Mouse (Mus musculus): ENCODE data around the gene Chrna7. TPM values are rescaled to one million over a fixed set of nuclear protein-coding genes. Genes with fewer than 3 reads are reported as not detected.

Gene Chrna7
- polyA plus RNA-seq, 1 experiment from 2014 or later = 4.0 TPM

DNA sequence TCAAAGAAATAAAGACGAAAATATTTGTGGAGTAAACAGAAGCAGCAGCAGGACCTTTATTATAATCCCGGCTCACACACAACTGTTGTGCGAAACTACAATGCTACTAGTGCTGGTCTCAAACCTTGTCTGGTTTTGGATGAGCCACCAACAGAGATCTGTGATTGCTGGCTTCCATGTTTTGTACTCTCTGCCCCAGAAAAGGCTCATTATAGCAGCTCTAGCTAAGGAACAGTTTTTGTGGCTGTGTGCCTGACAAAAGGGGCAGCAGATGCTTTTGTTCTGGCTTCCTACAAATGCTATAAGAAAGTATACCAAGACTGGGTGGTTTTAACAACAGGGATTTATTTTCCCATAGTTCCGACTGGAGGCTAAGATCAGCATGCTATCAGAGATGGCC lies 126.4 kb downstream of the Chrna7 start:
- Histone ChIP-seq H3K27ac (ENCODE audit: low read length) (no peak overlapping the region), H3K9ac (replicated peaks; ENCODE audit: low read length) (no peak overlapping the region), H3K4me1 (ENCODE audit: insufficient read depth, low read length) (no peaks in the 10 kb centered on the region), H3K27me3 (ENCODE audit: insufficient read depth, low read length) (no peaks in the 10 kb centered on the region), H3K4me2 (replicated peaks; ENCODE audit: low read depth, low read length) (no peak overlapping the region), H3K4me3 (ENCODE audit: low read length) (no peak overlapping the region), H3K36me3 (ENCODE audit: insufficient read depth, low read length) (no peaks in the 10 kb centered on the region), H3K9me3 (ENCODE audit: low read length) (no peaks in the 10 kb centered on the region)
- ATAC-seq (ENCODE audit: low FRiP score, low TSS enrichment) = no peak
- WGBS = 92% methylated on average over 4 of the region's 4 CpGs

DNA sequence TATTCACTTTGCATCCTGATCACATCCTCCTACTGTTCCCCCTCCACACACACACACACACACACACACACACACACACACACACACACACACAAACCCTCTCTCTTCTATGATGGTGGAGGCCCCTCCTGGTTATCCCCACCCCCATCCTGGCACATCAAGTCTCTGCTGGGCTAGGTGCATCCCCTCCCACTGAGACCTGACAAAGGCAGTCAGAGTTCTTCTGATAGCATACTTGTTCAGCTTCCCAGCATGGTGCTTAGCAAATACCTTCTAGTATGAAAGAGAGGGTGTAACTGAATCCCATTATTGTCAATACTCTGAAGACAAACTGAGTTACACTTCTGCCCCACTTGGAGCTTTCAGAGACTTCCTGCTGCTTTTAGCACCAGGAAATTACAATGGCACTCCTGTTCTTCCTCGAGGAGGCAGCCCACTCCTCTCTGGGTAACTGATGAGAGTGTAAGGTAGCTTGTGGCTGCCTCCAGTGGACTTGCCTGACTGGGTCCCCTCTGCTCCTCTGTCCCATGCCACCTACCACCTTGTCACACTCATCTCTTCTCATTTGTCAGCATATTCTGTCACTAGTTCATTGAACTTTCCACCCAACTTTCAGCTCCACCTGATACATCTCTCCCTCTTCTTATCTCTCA lies 127.9 kb downstream of the Chrna7 start:
- WGBS = 0% methylated on average over 1 of the region's 1 CpGs
- Histone ChIP-seq H3K4me3 (ENCODE audit: low read length) (no peak overlapping the region), H3K9ac (replicated peaks; ENCODE audit: low read length) (no peak overlapping the region)

GRCm38 (mm10) chr7:63060996-63061395 lies 151.4 kb downstream of the Chrna7 start:
- Histone ChIP-seq H3K36me3 (ENCODE audit: insufficient read depth, low read length) (no peaks in the 10 kb centered on the region), H3K4me3 (ENCODE audit: low read length) (no peak overlapping the region), H3K4me2 (replicated peaks; ENCODE audit: low read depth, low read length) (no peak overlapping the region), H3K27me3 (ENCODE audit: insufficient read depth, low read length) (no peaks in the 10 kb centered on the region), H3K9me3 (ENCODE audit: low read length) (no peaks in the 10 kb centered on the region), H3K4me1 (ENCODE audit: insufficient read depth, low read length) (no peaks in the 10 kb centered on the region), H3K9ac (replicated peaks; ENCODE audit: low read length) (no peak overlapping the region), H3K27ac (ENCODE audit: low read length) (no peak overlapping the region)
- 82% methylated on average over 2 of the region's 2 CpGs for WGBS
- no peak for ATAC-seq (ENCODE audit: low FRiP score, low TSS enrichment)

More for the DNA sequence above, 127.9 kb downstream of the Chrna7 start:
- H3K27ac ChIP-seq (ENCODE audit: low read length) = no peak overlapping the region
- no peaks in the 10 kb centered on the region for H3K27me3 ChIP-seq (ENCODE audit: insufficient read depth, low read length)
- no peaks in the 10 kb centered on the region for H3K9me3 ChIP-seq (ENCODE audit: low read length)
- no peak overlapping the region for H3K4me2 ChIP-seq (replicated peaks; ENCODE audit: low read depth, low read length)
- no peaks in the 10 kb centered on the region for H3K36me3 ChIP-seq (ENCODE audit: insufficient read depth, low read length)
- H3K4me1 ChIP-seq (ENCODE audit: insufficient read depth, low read length) = no peaks in the 10 kb centered on the region
- ATAC-seq (ENCODE audit: low FRiP score, low TSS enrichment) = no peak

Other genes with a start within 250 kb of the Chrna7 start
- gene Otud7a, start 232.2 kb upstream of the Chrna7 start, polyA plus RNA-seq (2015; fragmentation: Nextera tagmentation; extraction: Ambion mirVana) = 0.14 and 0.49 TPM in 2 replicates

All from kidney, embryonic 16.5 days (tissue).